9 mouse cellular contexts compared by ENCODE assay signal in genomic region chr16:95658836-95659430, GRCm38 (mm10). TPM values are rescaled to one million over a fixed set of nuclear protein-coding genes. Genes with fewer than 3 reads are reported as not detected.
A peak's percentile ranks its signal among the peaks of the same experiment; 100 is the strongest.
DNase-seq lines count a peak whose midpoint lies in the region; TF ChIP-seq lines count a peak whose summit lies in the region.
"Had no signal": no experiment of that assay in that cellular context is flagged by ENCODE, and none has a peak within 500 bp of the region (broad histone marks: within the 10 kb centered on the region; RNA-seq: fewer than 3 reads in every experiment).

No protein-coding gene starts in this region.

- no peak for TF ChIP-seq POLR2A in embryonic fibroblast, embryonic 13.5 days (IDR thresholded peaks at IDR 0.05; ENCODE audit: low read depth, low read length)

- peak; percentile 14 for DNase-seq in cerebellum, adult 11 months
- DNase-seq in cerebellum, postnatal 4 days (ENCODE audit: low spot score in 2 of 2), result no peak
- peak; percentile 70 to 84 for DNase-seq in urinary bladder, adult 18-20 months (ENCODE audit: low spot score in 2 of 2)
- DNase-seq in urinary bladder, postnatal 10 days (ENCODE audit: low spot score), result no peak
- DNase-seq in kidney, postnatal 14 days, result peak; percentile 70
- DNase-seq in lung, postnatal 36 days, result peak; percentile 85
- peak; percentile 75 to 89 for DNase-seq in thymus, postnatal 10 days (ENCODE audit: low spot score in 2 of 2)

- peak; percentile 60; the same call in 1 of the 2 replicates for TF ChIP-seq CTCF in embryonic fibroblast, embryonic 13.5 days (IDR thresholded peaks at IDR 0.05; ENCODE audit: borderline replicate concordance, insufficient read depth, low read length)

- H3K4me3 ChIP-seq in embryonic fibroblast, embryonic 13.5 days (ENCODE audit: insufficient read depth, low read length), result no peak overlapping the region
- H3K4me3 ChIP-seq: limb, embryonic 13.5 days had no signal

- no peak overlapping the region for H3K27ac ChIP-seq in embryonic fibroblast, embryonic 13.5 days (ENCODE audit: insufficient read depth, low read length)
- H3K27ac ChIP-seq: limb, embryonic 13.5 days had no signal

- no peaks in the 10 kb centered on the region for H3K4me1 ChIP-seq in embryonic fibroblast, embryonic 13.5 days (ENCODE audit: control insufficient read depth, insufficient read depth, low read length)

RNA-seq across cellular contexts. Expression of gene Ets2, which starts 42.9 kb away (rescaled TPM):
- 39.9 and 65.7 TPM in 2 replicates for polyA plus RNA-seq in embryonic fibroblast, embryonic 13.5 days (2011; ENCODE audit: insufficient read length, low read depth, missing spikeins)

Comparison
In these comparisons a context has a peak if more than half of its experiments do, and no peak if none do; other contexts are left out.
1. DNase-seq: peak in cerebellum, adult 11 months (single experiment), urinary bladder, adult 18-20 months (2 of 2), kidney, postnatal 14 days (single experiment), lung, postnatal 36 days (single experiment) and thymus, postnatal 10 days (2 of 2); none in cerebellum, postnatal 4 days (0 of 2) and urinary bladder, postnatal 10 days (single experiment).